Mouse (Mus musculus) B cell, adult 2 months (primary cell): ENCODE results near the gene Ndrg3.
"Not testable (repeated sequence)": the region's sequence is repeated elsewhere in the genome, so short reads cannot be mapped to it uniquely, and the experiment has no call there.

Experiments used
- DNase-seq, 2 experiments: peaks; one replicate each; pipeline ENCODE4 v3.0.0; 2022

Gene Ndrg3

GRCm38 (mm10) chr2:156898374-156898773 is 93.5 kb downstream of the Ndrg3 start:
- DNase-seq: no peak

GRCm38 (mm10) chr2:156897034-156897433 is 94.8 kb downstream of the Ndrg3 start:
- DNase-seq: no peak

GRCm38 (mm10) chr2:156896384-156896914 is 95.4 kb downstream of the Ndrg3 start:
- DNase-seq: no peak

- DNase-seq: no peak
Measured at GRCm38 (mm10) chr2:156894496-156895265, 97.2 kb downstream of the Ndrg3 start.

- DNase-seq: no peak
Measured at GRCm38 (mm10) chr2:156892821-156893220, 99.0 kb downstream of the Ndrg3 start.

GRCm38 (mm10) chr2:156892240-156892639 is 99.6 kb downstream of the Ndrg3 start:
- no peak for DNase-seq

- DNase-seq: no peak
Measured at GRCm38 (mm10) chr2:156888490-156888889, 103.4 kb downstream of the Ndrg3 start.

GRCm38 (mm10) chr2:156887017-156887416 is 104.8 kb downstream of the Ndrg3 start, which contains the start of gene Sla2:
Gene Sla2 (minus strand): TSS chr2:156887192.
- DNase-seq: peak in 1 of 2 experiments; percentile 12

- no peak for DNase-seq
Measured at GRCm38 (mm10) chr2:156886084-156886631, 105.7 kb downstream of the Ndrg3 start.

GRCm38 (mm10) chr2:156885666-156886065 is 106.2 kb downstream of the Ndrg3 start:
- DNase-seq: not testable (repeated sequence)

- DNase-seq: no peak
Measured at GRCm38 (mm10) chr2:156884396-156885211, 107.3 kb downstream of the Ndrg3 start.

- no peak for DNase-seq
Measured at GRCm38 (mm10) chr2:156882431-156883001, 109.3 kb downstream of the Ndrg3 start.

GRCm38 (mm10) chr2:156879541-156879940 is 112.3 kb downstream of the Ndrg3 start:
- no peak for DNase-seq

- peak; percentile 29 to 34 for DNase-seq
Measured at GRCm38 (mm10) chr2:156877726-156878125, 114.1 kb downstream of the Ndrg3 start.
